Mouse (Mus musculus) spleen, adult 2 months (tissue): Measurements from ENCODE around the gene Alg1. TPM values are rescaled to one million over a fixed set of nuclear protein-coding genes. Genes with fewer than 3 reads are reported as not detected.

Experiments used
- DNase-seq, 2 experiments: peaks; one replicate each; pipeline versions ENCODE4 v3.0.0 to v3.0.0-alpha.2; 2012 to 2021; ENCODE audit warnings: low spot score in 2 of 2, low read depth in 1 of 2
- H3K27ac ChIP-seq: fragments of 200-500 bp; 2 replicates; pipeline ENCODE4 v1.5.1; 2012; ENCODE audit warnings: low read length, inconsistent platforms; ENCODE audit not compliant: insufficient read depth
- H3K27me3 ChIP-seq: fragments of 200-500 bp; 2 replicates; pipeline ENCODE4 v1.6.1; 2012; ENCODE audit warnings: mild to moderate bottlenecking, moderate library complexity, low read length, inconsistent platforms; ENCODE audit not compliant: control insufficient read depth, insufficient read depth
- H3K36me3 ChIP-seq: fragments of 200-500 bp; 2 replicates; pipeline ENCODE4 v1.6.1; 2012; ENCODE audit warnings: mild to moderate bottlenecking, low read length, inconsistent platforms; ENCODE audit not compliant: control insufficient read depth, insufficient read depth
- H3K4me1 ChIP-seq: fragments of 200-500 bp; 2 replicates; pipeline ENCODE4 v1.6.1; 2011; ENCODE audit warnings: inconsistent platforms; ENCODE audit not compliant: control insufficient read depth, insufficient read depth, insufficient read length
- H3K4me3 ChIP-seq: fragments of 200-500 bp; 2 replicates; pipeline ENCODE4 v1.5.1; 2011; ENCODE audit warnings: mild to moderate bottlenecking, inconsistent platforms; ENCODE audit not compliant: insufficient read depth, insufficient read length; ENCODE audit errors: extremely low read depth
- CTCF ChIP-seq: fragments of 200-500 bp; IDR thresholded peaks from 2 replicates; pipeline ENCODE4 v1.5.1; 2011; ENCODE audit warnings: mild to moderate bottlenecking, inconsistent platforms; ENCODE audit not compliant: insufficient read depth, insufficient read length, insufficient replicate concordance; ENCODE audit errors: extremely low read depth
- POLR2A ChIP-seq: fragments of 200-500 bp; IDR thresholded peaks from 2 replicates; pipeline ENCODE4 v1.6.1; 2011; ENCODE audit warnings: low read depth, low read length, inconsistent platforms
- WGBS: fragments of 180-500 bp; shearing (Covaris S2); methylation state at CpG from one replicate; pipeline ENCODE4 v1.1.7; 2018; 5-methylcytosine and 5-hydroxymethylcytosine counted together
- polyA plus RNA-seq: library from polyadenylated mRNA; depleted of rRNA; stranded (reverse); fragments of >200 nt; gene quantifications from 2 replicates; pipeline ENCODE4 v1.2.3, GENCODE M21; 2012

The Alg1 gene
- polyA plus RNA-seq, 1 experiment: 42.1 TPM

- H3K36me3 ChIP-seq: no peaks in the 10 kb centered on the region
- peak overlapping the region; percentile 67 for H3K4me3 ChIP-seq
- no peaks in the 10 kb centered on the region for H3K27me3 ChIP-seq
- peak overlapping the region; percentile 42 for H3K27ac ChIP-seq
- peak in 1 of 2 experiments; percentile 15 for DNase-seq
- under 1% methylated on average over 27 of the region's 27 CpGs for WGBS
- no peak for TF ChIP-seq CTCF
- no peak for TF ChIP-seq POLR2A
- peaks cover 2% of the 10 kb centered on the region; the same call in 1 of the 2 replicates for H3K4me1 ChIP-seq
Observed at GRCm38 (mm10) chr16:5255081-5255740, 21.8 kb downstream of the Alg1 start.

- Histone ChIP-seq H3K27ac (peak within 1 kb of the TSS; percentile 42), H3K4me3 (peak within 1 kb of the TSS; percentile 67)
- 1% methylated on average over 56 of the region's 57 CpGs for WGBS
Observed at GRCm38 (mm10) chr16:5255779-5256496, 22.5 kb downstream of the Alg1 start, which contains the start of gene Eef2kmt. Gene Eef2kmt (minus strand): TSS chr16:5255983.

GRCm38 (mm10) chr16:5263156-5263555 lies 29.7 kb downstream of the Alg1 start:
- Histone ChIP-seq H3K4me1 (no peaks in the 10 kb centered on the region), H3K4me3 (no peak overlapping the region), H3K27me3 (no peaks in the 10 kb centered on the region), H3K36me3 (no peaks in the 10 kb centered on the region), H3K27ac (no peak overlapping the region)
- no peak for TF ChIP-seq CTCF
- no peak for TF ChIP-seq POLR2A
- WGBS: 95% methylated on average over 8 of the region's 8 CpGs
- no peak for DNase-seq

More at GRCm38 (mm10) chr16:5255779-5256496, 22.5 kb downstream of the Alg1 start, which contains the start of gene Eef2kmt:
- Histone ChIP-seq H3K36me3 (no peaks in the 10 kb centered on the region), H3K27me3 (no peaks in the 10 kb centered on the region), H3K4me1 (peaks cover 2% of the 10 kb centered on the region; the same call in 1 of the 2 replicates)
- DNase-seq: peak; percentile 95 to 99
- TF ChIP-seq POLR2A (peak; percentile 30), CTCF (peak; percentile 66)

- 86% methylated on average over 7 of the region's 7 CpGs for WGBS
- Histone ChIP-seq H3K27me3 (no peaks in the 10 kb centered on the region), H3K36me3 (no peaks in the 10 kb centered on the region), H3K4me3 (no peak overlapping the region), H3K27ac (no peak overlapping the region), H3K4me1 (no peaks in the 10 kb centered on the region)
- TF ChIP-seq CTCF: no peak
- no peak for TF ChIP-seq POLR2A
- no peak for DNase-seq
Observed at GRCm38 (mm10) chr16:5263926-5264325, 30.5 kb downstream of the Alg1 start.

- no peak overlapping the region for H3K27ac ChIP-seq
- no peaks in the 10 kb centered on the region for H3K27me3 ChIP-seq
- H3K36me3 ChIP-seq: no peaks in the 10 kb centered on the region
- no peak overlapping the region for H3K4me3 ChIP-seq
- DNase-seq: no peak
- no peak for TF ChIP-seq CTCF
- TF ChIP-seq POLR2A: no peak
- no peaks in the 10 kb centered on the region for H3K4me1 ChIP-seq
- 84% methylated on average over 4 of the region's 4 CpGs for WGBS
Observed at GRCm38 (mm10) chr16:5271411-5272035, 38.1 kb downstream of the Alg1 start.

GRCm38 (mm10) chr16:5272371-5272770 lies 39.0 kb downstream of the Alg1 start:
- H3K4me1 ChIP-seq: no peaks in the 10 kb centered on the region
- no peaks in the 10 kb centered on the region for H3K27me3 ChIP-seq
- no peaks in the 10 kb centered on the region for H3K36me3 ChIP-seq
- TF ChIP-seq POLR2A: no peak
- no peak overlapping the region for H3K27ac ChIP-seq
- no peak overlapping the region for H3K4me3 ChIP-seq
- WGBS: 75% methylated on average over 3 of the region's 3 CpGs
- DNase-seq: no peak
